Mouse (Mus musculus): ENCODE data around the gene Clcn7. TPM values are rescaled to one million over a fixed set of nuclear protein-coding genes. Genes with fewer than 3 reads are reported as not detected.
A peak's percentile ranks its signal among the peaks of the same experiment; 100 is the strongest.

Gene Clcn7
- total RNA-seq, 2 experiments from 2014 or later, result 26.2 to 31.3 TPM

DNA sequence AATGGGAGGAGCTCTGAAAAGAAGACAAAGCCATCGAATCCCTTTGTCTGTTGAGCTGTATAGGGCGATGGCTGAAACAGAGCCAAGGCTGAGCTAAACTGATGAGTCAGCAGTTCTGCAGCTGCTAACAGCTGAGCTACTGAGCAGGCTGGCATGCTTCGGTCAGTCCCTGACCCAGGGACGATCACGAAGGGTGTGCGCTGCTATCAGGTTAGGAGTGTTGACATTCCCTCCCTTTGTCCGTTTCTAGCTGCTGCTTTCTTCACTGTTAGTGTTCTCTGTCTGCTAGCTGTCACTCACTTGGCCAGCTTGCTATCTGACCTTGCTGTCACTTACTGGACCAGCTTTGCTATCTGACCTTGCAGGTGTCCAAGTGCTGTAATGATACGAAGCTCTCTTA, 6.1 kb upstream of the Clcn7 start:
- DNase-seq, result peak; percentile 31 to 50

DNA sequence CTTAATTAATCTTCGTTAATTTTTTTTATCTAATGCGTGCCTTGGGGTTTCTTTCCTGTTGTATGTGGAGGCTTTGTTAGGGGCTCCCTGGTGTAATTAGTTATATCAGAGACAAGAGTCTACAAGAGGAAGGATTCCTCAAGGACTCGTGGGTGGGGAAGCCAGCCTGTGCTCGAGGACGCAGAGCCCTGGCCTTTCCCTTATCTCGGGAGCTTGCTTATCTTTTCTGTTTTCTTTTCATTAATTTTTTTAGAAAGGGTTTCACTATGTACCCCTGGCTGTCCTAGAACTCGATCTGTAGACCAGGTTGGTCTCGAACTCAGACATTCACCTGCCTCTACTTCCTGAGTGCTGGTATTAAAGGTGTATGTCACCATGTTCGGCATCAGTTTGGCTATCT, 5.5 kb upstream of the Clcn7 start:
- DNase-seq, result no peak

GRCm38 (mm10) chr17:25130060-25130459, 3.1 kb upstream of the Clcn7 start:
- no peak for DNase-seq

DNA sequence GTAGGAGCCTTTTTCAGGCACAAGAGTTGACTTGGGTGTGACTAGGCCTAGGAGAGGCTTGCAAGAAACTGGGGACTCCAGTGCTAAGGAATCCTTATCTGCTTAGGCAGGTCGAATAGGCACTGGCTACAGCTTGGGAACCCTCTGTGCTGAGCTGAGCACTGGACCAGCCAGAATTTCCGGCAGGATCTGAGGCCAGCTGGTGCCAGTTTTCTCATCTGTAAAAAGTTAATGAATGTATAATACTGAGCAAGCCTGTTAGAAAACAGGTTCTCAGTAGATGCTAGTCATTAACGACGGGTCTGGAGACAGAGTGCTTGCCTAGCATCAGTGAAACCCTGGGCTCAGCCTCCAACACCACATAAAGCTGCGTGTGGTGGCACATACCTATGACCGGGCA, 2.4 kb downstream of the Clcn7 start:
- no peak for DNase-seq

GRCm38 (mm10) chr17:25138803-25139202, 5.6 kb downstream of the Clcn7 start:
- DNase-seq, result no peak

DNA sequence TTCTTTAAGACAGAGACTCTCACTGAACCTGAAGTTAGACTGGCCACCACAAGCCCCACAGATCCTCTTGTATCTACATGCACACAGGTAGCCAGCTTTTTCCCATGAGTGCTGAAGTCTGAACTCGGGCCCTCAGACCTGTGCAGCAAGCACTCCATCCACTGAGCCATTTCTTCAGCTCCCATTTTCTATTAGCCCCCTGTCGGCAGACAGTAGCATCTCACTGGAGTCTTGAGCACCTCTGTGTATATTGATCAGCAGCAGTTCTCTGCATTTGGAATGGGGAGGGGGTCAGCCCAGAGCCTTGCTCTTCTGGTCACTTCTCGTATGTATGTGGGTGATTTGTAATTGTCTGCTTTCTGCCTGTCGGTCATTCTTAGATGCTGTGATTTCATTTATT, 6.8 kb downstream of the Clcn7 start:
- DNase-seq, result no peak

DNA sequence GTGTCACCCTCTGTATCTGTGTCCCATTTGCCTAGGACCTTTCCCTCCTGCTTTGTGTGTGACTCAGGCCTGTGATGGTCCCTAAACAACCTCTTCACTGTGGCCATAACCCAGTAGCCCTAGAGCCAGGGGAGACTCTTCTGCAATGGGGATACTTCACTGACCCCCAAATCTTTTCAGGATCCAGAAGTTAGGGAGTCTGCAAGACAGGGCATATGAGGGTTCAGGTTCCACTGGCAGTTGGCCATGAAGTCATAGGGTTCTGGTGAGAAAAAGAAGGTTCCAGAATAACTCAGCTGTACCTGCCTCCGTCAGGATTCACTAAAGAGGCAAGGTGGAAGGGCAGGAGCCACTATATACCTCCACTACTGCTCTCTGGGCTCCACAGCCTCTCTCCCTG, 29.0 kb downstream of the Clcn7 start, which contains the start of gene Ccdc154:
TSS of gene Ccdc154 (plus strand) at position 301 of the 400 bp plus-strand sequence.
- DNase-seq, result no peak

DNA sequence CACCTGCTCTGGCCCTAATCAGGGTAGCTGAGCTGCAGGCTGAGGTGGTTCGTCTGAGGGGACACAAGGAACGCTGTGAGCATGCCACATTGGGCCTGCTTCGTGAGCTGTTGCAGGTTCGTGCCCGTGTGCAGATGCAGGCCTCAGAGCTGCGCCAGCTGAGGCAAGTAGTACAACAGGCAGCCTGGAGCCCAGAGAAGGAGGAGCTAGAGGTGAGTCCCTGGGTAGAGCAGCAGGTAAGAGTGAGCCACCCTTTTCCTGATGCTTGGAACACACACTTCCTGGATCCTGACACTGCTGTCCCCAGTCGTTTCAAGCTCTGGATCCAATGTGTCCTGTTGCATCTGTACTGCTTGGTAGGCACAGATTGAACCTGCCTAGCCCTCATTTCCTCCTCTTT, 30.2 kb downstream of the Clcn7 start:
- no peak for DNase-seq

GRCm38 (mm10) chr17:25164770-25165169, 31.6 kb downstream of the Clcn7 start:
- no peak for DNase-seq

GRCm38 (mm10) chr17:25165970-25166671, 32.9 kb downstream of the Clcn7 start:
- DNase-seq, result no peak

GRCm38 (mm10) chr17:25169706-25170105, 36.5 kb downstream of the Clcn7 start:
- no peak for DNase-seq

DNA sequence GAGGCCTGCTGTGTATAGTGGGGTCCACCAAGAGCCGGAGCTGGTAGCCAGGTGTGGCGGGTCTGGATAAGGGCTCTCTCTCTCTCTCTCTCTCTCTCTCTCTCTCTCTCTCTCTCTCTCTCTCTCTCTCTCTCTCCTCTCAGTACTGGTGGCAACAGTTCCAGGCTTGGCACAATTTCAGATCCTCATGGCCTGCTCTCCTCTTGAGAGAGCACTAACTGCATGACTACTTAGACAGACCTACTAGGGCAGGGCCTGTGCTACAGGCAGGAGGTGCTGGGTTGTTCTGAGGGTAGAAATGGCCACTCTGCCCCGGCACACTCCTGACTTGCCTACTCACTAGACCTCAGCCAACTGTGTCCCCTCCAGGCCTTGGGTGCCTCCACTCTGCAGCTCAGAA, 39.4 kb downstream of the Clcn7 start:
- DNase-seq, result no peak

- no peak for DNase-seq
Measured at GRCm38 (mm10) chr17:25175411-25175810, 42.2 kb downstream of the Clcn7 start, which contains the start of gene Gm38655. Gene Gm38655, minus strand, starts transcription at chr17:25175471.

DNA sequence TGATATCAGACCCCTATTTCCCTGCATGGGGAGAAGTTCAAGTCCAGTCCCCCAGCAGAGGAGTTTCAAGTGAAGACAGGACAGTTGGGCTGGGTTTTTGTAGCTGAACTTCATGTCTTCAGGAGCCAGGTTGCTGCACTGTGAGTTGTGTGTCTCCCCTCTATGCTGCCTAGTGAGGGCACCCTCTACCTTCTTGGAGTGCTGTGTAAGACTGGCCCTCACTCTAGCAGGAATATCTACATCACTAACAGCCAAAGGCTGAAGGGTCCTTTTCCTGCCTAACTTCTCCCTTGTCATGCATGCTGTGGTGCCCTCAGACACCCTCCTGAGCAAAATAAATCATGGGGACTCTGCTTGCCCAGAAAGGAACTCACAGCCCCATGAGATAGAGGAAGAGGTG, 50.0 kb downstream of the Clcn7 start:
- no peak for DNase-seq

DNA sequence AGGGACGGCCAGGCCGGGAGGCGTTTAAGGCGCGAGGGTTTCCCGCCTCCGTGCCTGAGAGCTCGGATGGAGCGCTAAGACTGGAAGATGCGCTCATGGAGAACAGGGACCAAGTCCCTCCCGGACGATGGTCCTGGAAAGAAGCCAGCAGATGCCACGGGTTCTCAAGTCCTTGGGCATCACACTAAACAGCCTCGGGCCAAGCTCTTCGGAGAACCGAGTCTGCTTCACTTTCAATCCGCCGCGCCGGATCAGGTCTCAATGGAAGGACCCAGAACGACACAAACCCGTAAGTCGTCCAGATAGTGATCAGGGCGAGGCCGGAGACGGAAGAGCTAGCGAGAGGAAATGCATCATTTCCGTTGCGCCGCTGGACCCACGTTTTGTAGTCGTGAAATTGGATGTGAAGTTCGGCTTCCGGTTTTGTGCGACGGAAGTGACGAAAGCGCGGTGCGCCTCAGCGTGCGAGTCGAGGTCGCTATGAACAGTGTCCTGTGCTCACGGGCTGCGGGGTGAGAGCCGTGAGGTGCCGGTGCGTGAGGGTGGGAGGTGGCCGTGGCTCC, 51.0 kb downstream of the Clcn7 start, which contains the start of gene BC003965:
TSS of gene BC003965 (plus strand) at position 426 of the 563 bp plus-strand sequence.
- peak; percentile 98 to 100 for DNase-seq

GRCm38 (mm10) chr17:25184961-25185360, 51.8 kb downstream of the Clcn7 start:
- DNase-seq, result no peak

GRCm38 (mm10) chr17:25187784-25188149, 54.6 kb downstream of the Clcn7 start:
- no peak for DNase-seq

GRCm38 (mm10) chr17:25188150-25189031, 55.2 kb downstream of the Clcn7 start, which contains the start of gene Unkl:
Gene Unkl, plus strand, starts transcription at chr17:25188397.
- peak; percentile 81 to 82 for DNase-seq

DNA sequence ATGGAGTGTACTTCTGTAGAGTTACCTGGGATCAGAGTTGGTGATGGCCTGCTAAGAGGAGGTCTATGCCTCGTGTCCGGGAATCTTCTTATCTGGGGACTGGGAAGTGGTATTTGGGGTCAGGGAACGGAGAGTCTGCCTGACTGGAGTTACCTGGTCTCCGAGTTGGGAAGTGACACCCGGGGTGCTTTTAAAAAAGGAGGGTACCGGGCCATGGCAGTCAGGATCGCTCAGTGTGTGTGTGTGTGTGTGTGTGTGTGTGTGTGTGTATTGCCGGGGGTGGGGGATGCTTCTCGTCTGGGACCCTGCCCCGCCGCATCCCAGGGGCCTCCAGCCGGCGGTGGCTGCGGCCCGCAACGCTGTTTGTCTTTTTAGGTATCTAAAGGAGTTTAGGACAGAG, 55.9 kb downstream of the Clcn7 start:
- no peak for DNase-seq

DNA sequence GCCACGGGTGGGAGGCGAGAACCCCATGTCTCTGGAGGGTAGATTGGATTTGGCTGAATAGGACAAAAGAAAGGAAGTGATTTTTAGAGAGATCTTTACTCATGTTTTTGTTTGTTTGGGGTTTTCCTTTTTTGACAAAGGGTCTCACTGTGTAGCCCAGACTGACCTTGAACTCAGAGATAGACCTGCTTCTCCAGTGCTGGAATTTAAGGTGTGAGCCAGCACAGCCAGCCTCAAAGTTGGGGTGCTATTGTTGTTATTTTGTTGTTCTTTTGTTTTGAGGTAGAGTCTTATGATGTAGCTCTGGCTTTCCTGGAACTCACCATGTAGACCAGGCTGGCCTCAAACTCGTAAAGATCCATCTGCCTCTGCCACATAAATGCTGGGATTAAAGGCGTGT, 69.2 kb downstream of the Clcn7 start:
- no peak for DNase-seq

DNA sequence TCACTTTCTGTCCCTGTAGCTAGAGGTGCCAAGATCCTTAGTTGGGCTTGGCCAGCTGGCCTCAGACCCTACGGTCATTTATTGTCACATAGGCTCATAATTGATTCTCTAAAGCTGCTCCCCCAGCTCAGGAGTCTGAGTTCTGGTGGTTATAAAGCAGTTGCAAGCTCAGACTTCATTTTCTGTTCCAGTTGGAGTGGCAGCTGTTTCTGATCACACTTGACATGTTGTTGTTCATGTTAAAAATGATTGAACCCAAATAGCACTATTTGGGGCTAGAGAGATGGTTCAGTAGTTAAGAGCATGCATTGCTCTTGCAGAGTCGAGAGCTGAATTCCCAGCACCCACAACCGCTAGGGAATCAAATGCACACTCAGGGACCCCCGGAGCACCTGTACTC, 76.8 kb downstream of the Clcn7 start:
- no peak for DNase-seq

DNA sequence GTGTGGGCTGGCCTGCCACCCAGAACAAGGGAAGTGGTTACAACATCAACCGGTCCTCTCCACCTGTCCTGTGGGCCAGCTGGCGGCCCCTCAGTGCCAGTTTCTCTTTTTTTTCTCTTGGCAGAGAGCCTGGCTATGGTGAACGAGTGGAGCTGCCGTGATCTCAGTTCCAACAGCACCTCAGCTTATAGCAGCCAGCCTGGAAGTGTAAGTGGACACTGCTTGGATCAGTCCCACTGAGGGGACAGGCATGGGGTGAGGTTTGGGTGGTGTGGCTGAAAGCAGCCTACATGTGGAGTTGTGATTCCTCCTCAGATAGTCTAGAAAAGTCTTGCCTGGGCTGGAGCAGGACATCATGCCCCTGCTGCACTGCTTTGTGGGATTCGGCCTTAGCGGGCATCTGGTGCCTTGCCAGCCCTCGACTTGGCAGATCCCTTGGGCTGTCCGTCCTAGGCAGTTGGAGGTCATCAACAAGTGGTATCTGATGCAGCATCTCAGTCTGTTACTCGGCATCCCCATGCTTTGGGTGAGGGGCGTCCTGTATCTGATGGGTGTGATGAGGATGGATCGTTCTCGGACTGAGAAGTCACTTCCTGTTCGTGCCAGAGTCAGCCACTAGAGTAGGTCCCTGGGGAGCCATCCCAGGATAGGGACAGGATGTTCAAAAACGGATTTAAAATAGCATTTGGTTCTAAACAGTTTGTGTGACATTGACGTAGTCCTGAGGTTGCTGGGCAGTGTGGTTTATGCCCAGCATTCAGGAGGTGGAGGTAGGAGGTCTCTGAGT, 77.7 kb downstream of the Clcn7 start:
- peak; percentile 46 to 67 for DNase-seq
